Mouse (Mus musculus) forebrain, postnatal 0 days (tissue): ENCODE data around the gene Nmnat2. TPM values are rescaled to one million over a fixed set of nuclear protein-coding genes. Genes with fewer than 3 reads are reported as not detected.
"Not testable (repeated sequence)": the region's sequence is repeated elsewhere in the genome, so short reads cannot be mapped to it uniquely, and the experiment has no call there.

Experiments used
- ATAC-seq: fragments of 200-750 bp; cut with Nextera tagmentation; 2 replicates; pipeline ENCODE4 v1.8.0; 2017; ENCODE audit warnings: mild to moderate bottlenecking, moderate library complexity
- DNase-seq: peaks from one replicate; pipeline ENCODE4 v3.0.0-alpha.2; 2015
- H3K27ac ChIP-seq: fragments of 300-500 bp; sonication (generic); 2 replicates; pipeline ENCODE4 v1.5.1; 2014; ENCODE audit warnings: low read depth, mild to moderate bottlenecking, antibody characterized with exemption, low read length, moderate library complexity, mixed read lengths
- H3K27me3 ChIP-seq: fragments of 300-500 bp; sonication (generic); 2 replicates; pipeline ENCODE4 v1.6.1; 2014; ENCODE audit warnings: mild to moderate bottlenecking, low read length, mixed read lengths; ENCODE audit not compliant: insufficient read depth
- H3K36me3 ChIP-seq: fragments of 300-500 bp; sonication (generic); 2 replicates; pipeline ENCODE4 v1.6.1; 2014; ENCODE audit warnings: mild to moderate bottlenecking, moderate library complexity; ENCODE audit not compliant: insufficient read depth
- H3K4me1 ChIP-seq: fragments of 300-500 bp; sonication (generic); 2 replicates; pipeline ENCODE4 v1.6.1; 2014; ENCODE audit warnings: antibody characterized with exemption; ENCODE audit not compliant: insufficient read depth
- H3K4me2 ChIP-seq: fragments of 300-500 bp; sonication (generic); 2 replicates; pipeline ENCODE4 v1.6.1; 2014; ENCODE audit warnings: low read depth, mild to moderate bottlenecking, moderate library complexity
- H3K4me3 ChIP-seq: fragments of 300-500 bp; sonication (generic); 2 replicates; pipeline ENCODE4 v1.5.1; 2014; ENCODE audit warnings: low read depth, low read length, mixed read lengths
- H3K9ac ChIP-seq: fragments of 300-500 bp; sonication (generic); 2 replicates; pipeline ENCODE4 v1.6.1; 2014; ENCODE audit warnings: mild to moderate bottlenecking
- H3K9me3 ChIP-seq: fragments of 300-500 bp; sonication (generic); 2 replicates; pipeline ENCODE4 v1.6.1; 2016; ENCODE audit warnings: low read length
- CTCF ChIP-seq: sonication (generic); IDR thresholded peaks from 2 replicates; pipeline ENCODE4 v1.5.1; 2016; ENCODE audit warnings: antibody characterized with exemption, control low read depth, low read depth
- WGBS: fragments of 180-500 bp; shearing (Covaris S2); extraction: QIAGEN DNeasy Blood & Tissue Kit; methylation state at CpG from one replicate; pipeline ENCODE4 v1.1.7; 2014; 5-methylcytosine and 5-hydroxymethylcytosine counted together
- polyA plus RNA-seq: library from polyadenylated mRNA; unstranded; fragments of >200 nt; fragmentation: Nextera tagmentation; extraction: Ambion mirVana; gene quantifications from 2 replicates; pipeline ENCODE4 v1.2.1, GENCODE M21; 2015
- total RNA-seq: library from RNA; depleted of rRNA; stranded (reverse); fragments of >200 nt; gene quantifications from 2 replicates; pipeline ENCODE4 v1.2.3, GENCODE M21; 2014

Nmnat2 gene
- total and polyA plus RNA-seq, 2 experiments from 2014 or later = 81.8 to 142 TPM

DNA sequence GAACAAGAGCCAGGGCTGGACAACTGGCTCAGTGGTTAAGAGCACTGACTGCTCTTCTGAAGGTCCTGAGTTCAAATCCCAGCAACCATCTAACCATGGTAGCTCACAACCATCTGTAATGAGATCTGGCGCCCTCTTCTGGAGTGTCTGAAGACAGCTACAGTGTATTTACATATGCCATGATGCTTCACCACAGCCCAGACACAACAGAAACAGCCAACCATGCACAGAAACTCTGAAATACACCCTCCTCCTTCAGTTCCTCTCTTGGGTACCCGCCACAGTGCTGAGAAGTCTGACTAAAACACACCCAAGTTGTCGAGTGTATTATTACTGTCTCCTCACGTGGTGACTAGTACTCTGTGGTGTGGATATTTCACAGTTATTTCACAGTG is 111.6 kb downstream of the Nmnat2 start:
- Histone ChIP-seq H3K4me3 (no peak overlapping the region), H3K36me3 (no peaks in the 10 kb centered on the region), H3K27me3 (no peaks in the 10 kb centered on the region), H3K4me1 (no peaks in the 10 kb centered on the region), H3K9me3 (no peaks in the 10 kb centered on the region), H3K4me2 (no peak overlapping the region), H3K9ac (no peak overlapping the region), H3K27ac (no peak overlapping the region)
- WGBS = 75% methylated on average over 4 of the region's 4 CpGs
- no peak for ATAC-seq
- no peak for DNase-seq
- peak; percentile 51 for TF ChIP-seq CTCF

DNA sequence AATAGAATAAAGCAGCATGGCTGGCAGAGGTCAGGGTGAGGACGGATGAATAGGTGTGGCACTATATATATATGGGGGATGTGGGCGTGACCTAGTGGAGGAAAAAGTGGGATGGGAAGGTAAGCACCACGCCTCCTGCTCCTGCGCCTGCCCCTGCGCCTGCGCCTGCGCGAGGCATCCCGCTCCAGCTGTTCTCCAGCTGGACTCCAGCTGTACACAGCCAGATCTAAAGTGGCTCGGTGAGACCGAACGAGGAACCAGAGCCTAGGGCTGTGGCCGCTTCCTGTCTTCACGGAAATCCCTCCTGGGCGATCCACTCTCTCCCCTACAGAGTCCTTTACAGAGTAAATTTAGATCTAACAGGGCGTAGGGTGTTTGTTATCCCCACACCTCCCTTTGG is 116.8 kb downstream of the Nmnat2 start:
- ATAC-seq (no peak), DNase-seq (no peak)
- no peak overlapping the region for H3K4me2 ChIP-seq
- TF ChIP-seq CTCF = no peak
- H3K36me3 ChIP-seq = 0 out of 2 replicates have a peak, but pooled peaks cover 4% of the 10 kb centered on the region
- no peaks in the 10 kb centered on the region for H3K27me3 ChIP-seq
- WGBS = 59% methylated on average over 16 of the region's 16 CpGs
- H3K4me3 ChIP-seq = no peak overlapping the region
- no peaks in the 10 kb centered on the region for H3K9me3 ChIP-seq
- H3K27ac ChIP-seq = no peak overlapping the region
- no peak overlapping the region for H3K9ac ChIP-seq
- H3K4me1 ChIP-seq = 0 out of 2 replicates have a peak, but pooled peaks cover 3% of the 10 kb centered on the region

DNA sequence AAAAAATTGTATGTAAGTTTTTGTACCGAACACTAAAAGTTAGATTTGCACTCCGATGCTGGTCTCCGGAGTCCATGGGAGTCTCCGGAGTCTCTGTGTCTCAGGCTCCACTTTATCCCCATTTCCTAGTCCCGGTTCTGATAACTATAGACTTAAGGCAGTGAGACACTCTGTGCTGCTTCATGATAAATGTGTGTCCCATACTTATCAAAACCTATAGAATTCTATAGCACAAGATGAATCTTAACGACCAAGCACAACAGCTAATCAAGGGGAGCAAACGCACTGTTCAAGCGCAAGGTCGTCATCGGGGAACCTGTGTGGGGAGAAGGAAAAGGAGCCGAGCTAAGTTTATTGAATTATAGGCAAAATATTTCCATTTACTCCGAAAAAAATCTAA is 117.2 kb downstream of the Nmnat2 start:
- peaks cover 6% of the 10 kb centered on the region; the same call in 1 of the 2 replicates for H3K36me3 ChIP-seq
- H3K4me1 ChIP-seq = 0 out of 2 replicates have a peak, but pooled peaks cover 3% of the 10 kb centered on the region
- no peak overlapping the region for H3K9ac ChIP-seq
- H3K9me3 ChIP-seq = no peaks in the 10 kb centered on the region
- TF ChIP-seq CTCF = no peak
- no peak overlapping the region for H3K4me2 ChIP-seq
- no peaks in the 10 kb centered on the region for H3K27me3 ChIP-seq
- 57% methylated on average over 12 of the region's 12 CpGs for WGBS
- ATAC-seq (no peak), DNase-seq (no peak)
- H3K27ac ChIP-seq = no peak overlapping the region
- no peak overlapping the region for H3K4me3 ChIP-seq

DNA sequence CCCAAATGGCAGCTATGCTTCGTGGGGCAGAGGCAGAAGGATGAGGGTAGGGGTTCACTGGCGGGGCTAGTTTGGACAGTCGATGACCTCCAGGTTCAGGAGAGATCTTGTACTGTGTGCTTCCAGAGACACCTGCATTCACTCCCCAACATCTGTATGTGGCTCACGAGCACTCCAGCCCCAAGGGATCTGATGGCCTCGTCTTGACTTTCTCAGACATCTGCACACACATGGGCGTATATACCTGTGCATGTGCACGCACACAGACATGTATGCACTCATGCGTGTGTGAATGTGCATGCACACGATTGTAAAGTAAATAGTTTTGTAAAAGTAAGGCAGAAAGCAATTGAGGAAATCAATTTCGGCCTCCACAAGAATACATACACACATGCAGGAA is 117.9 kb downstream of the Nmnat2 start:
- H3K4me3 ChIP-seq = no peak overlapping the region
- H3K9me3 ChIP-seq = no peaks in the 10 kb centered on the region
- H3K4me1 ChIP-seq = 0 out of 2 replicates have a peak, but pooled peaks cover 3% of the 10 kb centered on the region
- no peak overlapping the region for H3K27ac ChIP-seq
- no peak overlapping the region for H3K4me2 ChIP-seq
- no peak for ATAC-seq
- H3K36me3 ChIP-seq = peaks cover 7% of the 10 kb centered on the region; the same call in 1 of the 2 replicates
- no peak for TF ChIP-seq CTCF
- H3K9ac ChIP-seq = no peak overlapping the region
- WGBS = 39% methylated on average over 10 of the region's 10 CpGs
- DNase-seq = no peak
- H3K27me3 ChIP-seq = no peaks in the 10 kb centered on the region

DNA sequence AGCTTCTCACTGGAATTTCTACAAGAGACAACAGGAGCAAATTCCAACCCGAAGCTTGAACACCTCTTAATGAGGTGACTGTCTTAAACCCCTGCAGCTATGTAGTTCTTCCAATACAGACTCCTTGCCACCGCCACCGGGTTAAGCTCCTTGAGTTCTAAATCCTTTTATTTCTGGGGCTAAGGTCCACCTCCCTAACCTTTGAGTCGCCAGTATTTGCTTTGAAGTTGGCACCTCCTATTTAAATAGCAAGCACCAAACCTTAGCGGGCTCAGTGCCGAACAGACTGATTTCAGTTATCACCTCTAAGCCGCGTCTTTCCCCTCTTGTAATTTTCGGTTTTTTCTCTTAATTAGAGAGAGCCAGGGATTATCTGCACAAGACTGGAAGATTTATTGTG is 118.6 kb downstream of the Nmnat2 start:
- H3K27ac ChIP-seq = 0 out of 2 replicates have a peak overlapping the region, but pooled peaks have one; percentile 21
- DNase-seq (no peak), ATAC-seq (no peak)
- 14% methylated on average over 9 of the region's 9 CpGs for WGBS
- no peak for TF ChIP-seq CTCF
- H3K9ac ChIP-seq = no peak overlapping the region
- no peaks in the 10 kb centered on the region for H3K27me3 ChIP-seq
- H3K36me3 ChIP-seq = peaks cover 7% of the 10 kb centered on the region; the same call in 1 of the 2 replicates
- no peak overlapping the region for H3K4me3 ChIP-seq
- H3K4me1 ChIP-seq = 0 out of 2 replicates have a peak, but pooled peaks cover 3% of the 10 kb centered on the region
- no peak overlapping the region for H3K4me2 ChIP-seq
- no peaks in the 10 kb centered on the region for H3K9me3 ChIP-seq

DNA sequence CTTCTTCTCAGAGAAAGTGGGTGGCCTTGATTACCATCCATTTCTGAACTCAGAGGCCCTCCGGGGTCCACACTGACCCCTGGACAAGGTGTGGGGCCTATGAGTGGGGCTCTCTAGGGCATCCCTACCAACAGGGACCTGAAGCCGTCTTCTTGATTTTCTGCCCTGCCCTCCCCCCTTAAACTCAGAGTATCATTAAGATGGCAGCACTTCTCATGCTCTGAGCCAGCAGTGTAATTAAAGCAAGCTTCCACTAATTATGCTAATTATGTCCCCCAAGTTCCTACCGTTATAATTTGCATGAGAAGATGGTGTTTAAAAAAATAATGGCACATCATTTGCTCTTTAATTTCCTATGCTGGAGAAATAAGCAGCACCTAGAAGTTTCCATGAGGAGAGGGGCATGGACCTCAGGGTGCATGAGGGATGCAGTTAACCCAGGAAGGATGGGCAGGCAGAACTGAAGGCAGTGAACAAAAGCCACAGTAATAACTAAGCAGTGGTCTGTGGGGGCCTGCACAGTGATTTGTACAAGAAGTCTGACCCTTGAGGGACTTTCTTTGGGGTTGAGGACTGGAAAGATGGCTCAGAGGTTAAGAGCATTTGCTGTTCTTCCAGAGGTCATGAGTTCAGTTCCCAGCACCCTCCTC is 120.4 kb downstream of the Nmnat2 start:
- DNase-seq (no peak), ATAC-seq (peak; percentile 68; the same call in 1 of the 2 replicates)
- Histone ChIP-seq H3K27ac (no peak overlapping the region), H3K4me1 (0 out of 2 replicates have a peak, but pooled peaks cover 3% of the 10 kb centered on the region), H3K27me3 (no peaks in the 10 kb centered on the region), H3K9me3 (no peaks in the 10 kb centered on the region), H3K36me3 (peaks cover 7% of the 10 kb centered on the region; the same call in 1 of the 2 replicates), H3K4me3 (no peak overlapping the region), H3K9ac (no peak overlapping the region), H3K4me2 (no peak overlapping the region)
- no peak for TF ChIP-seq CTCF
- 38% methylated on average over 3 of the region's 3 CpGs for WGBS

DNA sequence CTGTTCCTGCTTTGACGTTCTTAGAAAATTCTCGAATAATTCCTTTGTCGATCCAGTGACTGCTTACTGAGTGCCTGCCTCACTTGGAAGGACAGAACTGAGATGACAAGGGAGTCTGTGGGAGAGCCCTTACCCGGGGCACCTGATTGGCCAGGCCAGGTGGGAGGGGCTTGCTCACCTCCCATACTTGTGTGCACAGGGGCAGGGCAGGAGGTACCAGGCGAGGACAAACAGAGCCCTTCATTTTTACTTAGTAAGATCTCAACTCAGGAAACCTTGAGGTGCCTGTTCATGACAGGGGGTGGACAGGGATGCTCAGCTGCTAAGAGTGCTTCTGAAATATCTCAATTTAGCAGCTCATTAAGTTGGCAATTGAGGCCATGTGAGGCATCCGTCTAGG is 121.2 kb downstream of the Nmnat2 start:
- Histone ChIP-seq H3K4me3 (no peak overlapping the region), H3K9me3 (no peaks in the 10 kb centered on the region), H3K27ac (no peak overlapping the region), H3K4me1 (0 out of 2 replicates have a peak, but pooled peaks cover 3% of the 10 kb centered on the region), H3K36me3 (peaks cover 7% of the 10 kb centered on the region; the same call in 1 of the 2 replicates), H3K27me3 (no peaks in the 10 kb centered on the region), H3K4me2 (no peak overlapping the region), H3K9ac (no peak overlapping the region)
- no peak for DNase-seq
- TF ChIP-seq CTCF = no peak
- 0 out of 2 replicates have a peak, but pooled peaks have one; percentile 14 for ATAC-seq
- WGBS = 44% methylated on average over 6 of the region's 6 CpGs

DNA sequence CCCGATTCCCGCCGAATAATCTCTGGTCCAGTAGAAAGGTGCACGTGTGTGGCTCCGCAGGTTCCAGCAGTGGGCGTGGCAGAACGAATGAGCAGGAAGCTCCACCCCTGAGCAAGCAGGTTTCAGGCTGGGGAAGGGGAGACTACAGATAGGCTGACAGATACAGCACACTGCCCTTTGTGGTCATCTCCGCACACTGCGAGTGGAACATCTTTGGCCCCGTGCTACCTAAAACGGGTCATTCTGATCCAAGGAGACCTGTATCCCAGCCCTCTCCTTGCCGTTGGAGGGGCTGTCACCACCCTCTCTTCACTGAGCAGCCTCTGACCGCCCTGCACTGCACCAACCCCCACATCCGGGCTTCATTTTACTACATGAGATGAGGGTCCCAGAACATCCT is 128.4 kb downstream of the Nmnat2 start:
- H3K4me2 ChIP-seq, H3K4me1 ChIP-seq, H3K4me3 ChIP-seq, ATAC-seq, H3K9ac ChIP-seq, H3K9me3 ChIP-seq, H3K27ac ChIP-seq, DNase-seq, H3K27me3 ChIP-seq: not testable (repeated sequence)
- WGBS = 92% methylated on average over 8 of the region's 14 CpGs
- peaks cover 22% of the 10 kb centered on the region; the same call in 1 of the 2 replicates for H3K36me3 ChIP-seq
